Mouse (Mus musculus): ENCODE measurements around the gene Gng12.

DNA sequence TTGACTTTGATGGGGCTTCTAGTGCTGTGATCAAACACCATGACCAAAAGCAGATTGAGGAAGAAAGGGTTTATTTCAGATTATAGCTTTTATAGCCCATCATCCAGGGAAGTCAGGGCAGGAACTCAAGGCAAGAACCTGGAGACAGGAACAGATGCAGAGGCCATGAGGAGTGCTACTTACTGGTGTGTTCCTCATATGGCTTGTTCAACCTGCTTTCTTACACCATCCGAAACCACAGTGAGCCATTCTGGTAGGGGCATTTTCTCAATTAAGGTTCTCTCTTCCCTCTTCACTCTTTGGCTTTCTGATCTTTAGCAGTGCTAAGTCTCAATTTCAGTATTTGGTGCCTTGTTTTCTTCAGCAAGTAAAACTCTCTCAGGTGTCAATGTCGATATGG is 19.4 kb downstream of the Gng12 start:
- TF ChIP-seq CTCF (IDR thresholded peaks at IDR 0.05) (no peak), EP300 (IDR thresholded peaks at IDR 0.05) (no peak)
